Mouse (Mus musculus) liver, embryonic 14.5 days (tissue): Measurements from ENCODE around the gene Spag9.

Source experiments
- CTCF ChIP-seq: IDR thresholded peaks from 2 replicates; pipeline ENCODE4 v1.5.1; 2016; ENCODE audit warnings: antibody characterized with exemption, low read depth, control low read depth
- EP300 ChIP-seq: IDR thresholded peaks from 2 replicates; pipeline ENCODE4 v1.6.1; 2016; ENCODE audit warnings: antibody characterized with exemption, low read depth

- TF ChIP-seq CTCF (no peak), EP300 (no peak)
Measured at GRCm38 (mm10) chr11:93952376-93952775, 43.5 kb upstream of the Spag9 start.
